Mouse (Mus musculus) thymus, adult 2 months (tissue): ENCODE data around the gene Gm49405. TPM values are rescaled to one million over a fixed set of nuclear protein-coding genes. Genes with fewer than 3 reads are reported as not detected.

Source experiments
- DNase-seq: peaks from one replicate; pipeline ENCODE4 v3.0.0; 2021
- H3K27ac ChIP-seq: fragments of 200-500 bp; 2 replicates; pipeline ENCODE4 v1.5.1; 2012; ENCODE audit warnings: low read length, control low read depth; ENCODE audit not compliant: control insufficient read depth, insufficient read depth
- H3K27me3 ChIP-seq: fragments of 200-500 bp; 2 replicates; pipeline ENCODE4 v1.6.1; 2012; ENCODE audit warnings: mild to moderate bottlenecking, low read length, moderate library complexity, mixed read lengths; ENCODE audit not compliant: control insufficient read depth, insufficient read depth
- H3K36me3 ChIP-seq: fragments of 200-500 bp; 2 replicates; pipeline ENCODE4 v1.6.1; 2012; ENCODE audit warnings: mild to moderate bottlenecking, low read length, moderate library complexity; ENCODE audit not compliant: control insufficient read depth, insufficient read depth
- H3K4me1 ChIP-seq: fragments of 200-500 bp; replicated peaks from 2 replicates; pipeline ENCODE4 v1.6.1; 2012; ENCODE audit warnings: low read length; ENCODE audit not compliant: control insufficient read depth, insufficient read depth
- H3K4me3 ChIP-seq: fragments of 200-500 bp; 2 replicates; pipeline ENCODE4 v1.5.1; 2012; ENCODE audit warnings: mild to moderate bottlenecking, low read length, control low read depth, moderate library complexity; ENCODE audit not compliant: control insufficient read depth, insufficient read depth
- CTCF ChIP-seq: fragments of 200-500 bp; IDR thresholded peaks from 2 replicates; pipeline ENCODE4 v1.5.1; 2012; ENCODE audit warnings: mild to moderate bottlenecking, control low read depth, low read length, moderate library complexity, borderline replicate concordance; ENCODE audit not compliant: control insufficient read depth, poor library complexity, insufficient read depth; ENCODE audit errors: extremely low read depth
- POLR2A ChIP-seq: fragments of 200-500 bp; IDR thresholded peaks from 2 replicates; pipeline ENCODE4 v1.6.1; 2012; ENCODE audit warnings: mild to moderate bottlenecking, low read length, control low read depth, moderate library complexity; ENCODE audit not compliant: control insufficient read depth, poor library complexity, insufficient read depth; ENCODE audit errors: extremely low read depth
- WGBS: fragments of 180-500 bp; shearing (Covaris S2); methylation state at CpG from one replicate; pipeline ENCODE4 v1.1.7; 2018; 5-methylcytosine and 5-hydroxymethylcytosine counted together
- polyA plus RNA-seq: library from polyadenylated mRNA; depleted of rRNA; stranded (reverse); fragments of >200 nt; gene quantifications from 2 replicates; pipeline ENCODE4 v1.2.3, GENCODE M21; 2012

Gm49405 gene
- polyA plus RNA-seq, 1 experiment, result 5.3 TPM

- no peak for DNase-seq
- TF ChIP-seq POLR2A, result no peak
- WGBS, result 74% methylated on average over 9 of the region's 9 CpGs
- H3K27ac ChIP-seq, result no peak overlapping the region
- no peaks in the 10 kb centered on the region for H3K27me3 ChIP-seq
- peaks cover 18% of the 10 kb centered on the region for H3K4me1 ChIP-seq
- H3K4me3 ChIP-seq, result no peak overlapping the region
- no peaks in the 10 kb centered on the region for H3K36me3 ChIP-seq
Measured at GRCm38 (mm10) chr19:3999121-3999730, 1.2 kb upstream of the Gm49405 start.

- H3K4me1 ChIP-seq, result peaks cover 18% of the 10 kb centered on the region
- H3K27ac ChIP-seq, result no peak overlapping the region
- H3K27me3 ChIP-seq, result no peaks in the 10 kb centered on the region
- TF ChIP-seq CTCF, result no peak
- TF ChIP-seq POLR2A, result no peak
- 41% methylated on average over 17 of the region's 17 CpGs for WGBS
- H3K4me3 ChIP-seq, result peak overlapping the region; percentile 91
- no peak for DNase-seq
- H3K36me3 ChIP-seq, result no peaks in the 10 kb centered on the region
Measured at GRCm38 (mm10) chr19:4000949-4001525, 611 bp downstream of the Gm49405 start.

- peaks cover 18% of the 10 kb centered on the region for H3K4me1 ChIP-seq
- H3K36me3 ChIP-seq, result peaks cover 2% of the 10 kb centered on the region
- no peaks in the 10 kb centered on the region for H3K27me3 ChIP-seq
- H3K27ac ChIP-seq, result no peak overlapping the region
- over 99% methylated on average over 5 of the region's 5 CpGs for WGBS
- H3K4me3 ChIP-seq, result no peak overlapping the region
- TF ChIP-seq POLR2A (no peak), CTCF (no peak)
- no peak for DNase-seq
Measured at GRCm38 (mm10) chr19:4001752-4002151, 1.3 kb downstream of the Gm49405 start.

GRCm38 (mm10) chr19:4003112-4003511 lies 2.7 kb downstream of the Gm49405 start, which contains the start of gene Doc2g:
Gene Doc2g (plus strand): TSS chr19:4003313.
- H3K27me3 ChIP-seq, result no peaks in the 10 kb centered on the region
- no peak within 1 kb of the TSS for H3K4me3 ChIP-seq
- peaks cover 16% of the 10 kb centered on the region for H3K36me3 ChIP-seq
- DNase-seq, result no peak
- no peak within 1 kb of the TSS for H3K27ac ChIP-seq
- no peak for TF ChIP-seq CTCF
- H3K4me1 ChIP-seq, result peaks cover 18% of the 10 kb centered on the region
- 90% methylated on average over 1 of the region's 1 CpGs for WGBS

GRCm38 (mm10) chr19:4003641-4004040 lies 3.2 kb downstream of the Gm49405 start:
- no peak for DNase-seq
- Histone ChIP-seq H3K27ac (no peak overlapping the region), H3K4me1 (peaks cover 18% of the 10 kb centered on the region), H3K4me3 (no peak overlapping the region), H3K27me3 (no peaks in the 10 kb centered on the region), H3K36me3 (peaks cover 19% of the 10 kb centered on the region)
- no peak for TF ChIP-seq CTCF
- no peak for TF ChIP-seq POLR2A
- WGBS, result 91% methylated on average over 12 of the region's 12 CpGs

GRCm38 (mm10) chr19:4004331-4004730 lies 3.9 kb downstream of the Gm49405 start:
- Histone ChIP-seq H3K4me3 (no peak overlapping the region), H3K36me3 (peaks cover 23% of the 10 kb centered on the region), H3K27me3 (no peaks in the 10 kb centered on the region), H3K27ac (no peak overlapping the region), H3K4me1 (peaks cover 14% of the 10 kb centered on the region)
- no peak for DNase-seq
- 97% methylated on average over 15 of the region's 15 CpGs for WGBS
- TF ChIP-seq POLR2A, result no peak
- no peak for TF ChIP-seq CTCF

GRCm38 (mm10) chr19:4005091-4005490 lies 4.7 kb downstream of the Gm49405 start:
- WGBS, result 90% methylated on average over 9 of the region's 9 CpGs
- peaks cover 23% of the 10 kb centered on the region for H3K36me3 ChIP-seq
- TF ChIP-seq POLR2A, result no peak
- TF ChIP-seq CTCF, result no peak
- H3K27me3 ChIP-seq, result no peaks in the 10 kb centered on the region
- H3K4me1 ChIP-seq, result peaks cover 7% of the 10 kb centered on the region
- H3K4me3 ChIP-seq, result no peak overlapping the region
- H3K27ac ChIP-seq, result no peak overlapping the region
- DNase-seq, result no peak
